Mouse (Mus musculus) frontal cortex, postnatal 36 days (tissue): ENCODE results near the gene Slc25a13.
A peak's percentile ranks its signal among the peaks of the same experiment; 100 is the strongest.
"Not testable (repeated sequence)": the region's sequence is repeated elsewhere in the genome, so short reads cannot be mapped to it uniquely, and the experiment has no call there.

ENCODE experiments used
- DNase-seq, 2 experiments: peaks; one replicate each; pipeline ENCODE4 v3.0.0; 2022; ENCODE audit warnings: low spot score in 2 of 2

The Slc25a13 gene

DNA sequence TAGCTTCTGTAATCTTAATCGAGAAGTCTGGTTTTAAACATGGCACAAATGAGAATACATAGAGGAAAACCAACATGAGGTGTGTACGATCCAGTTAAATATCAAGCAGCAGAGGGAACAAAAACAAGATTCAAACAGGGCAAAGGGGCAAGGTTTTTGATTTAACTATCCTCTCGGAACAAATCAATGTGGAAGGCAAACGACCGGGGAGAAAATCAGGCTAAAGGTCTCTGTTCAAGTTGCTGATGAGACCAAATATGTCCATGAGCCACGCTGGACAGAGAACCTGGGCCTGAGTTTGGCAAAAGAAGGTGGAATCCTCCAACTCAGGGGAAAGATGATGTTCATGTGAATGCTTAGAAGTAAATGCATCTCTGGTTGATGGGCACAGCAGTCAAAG lies 14.5 kb downstream of the Slc25a13 start:
- DNase-seq, result no peak

GRCm38 (mm10) chr6:6201977-6202376 lies 15.0 kb downstream of the Slc25a13 start:
- DNase-seq, result no peak

DNA sequence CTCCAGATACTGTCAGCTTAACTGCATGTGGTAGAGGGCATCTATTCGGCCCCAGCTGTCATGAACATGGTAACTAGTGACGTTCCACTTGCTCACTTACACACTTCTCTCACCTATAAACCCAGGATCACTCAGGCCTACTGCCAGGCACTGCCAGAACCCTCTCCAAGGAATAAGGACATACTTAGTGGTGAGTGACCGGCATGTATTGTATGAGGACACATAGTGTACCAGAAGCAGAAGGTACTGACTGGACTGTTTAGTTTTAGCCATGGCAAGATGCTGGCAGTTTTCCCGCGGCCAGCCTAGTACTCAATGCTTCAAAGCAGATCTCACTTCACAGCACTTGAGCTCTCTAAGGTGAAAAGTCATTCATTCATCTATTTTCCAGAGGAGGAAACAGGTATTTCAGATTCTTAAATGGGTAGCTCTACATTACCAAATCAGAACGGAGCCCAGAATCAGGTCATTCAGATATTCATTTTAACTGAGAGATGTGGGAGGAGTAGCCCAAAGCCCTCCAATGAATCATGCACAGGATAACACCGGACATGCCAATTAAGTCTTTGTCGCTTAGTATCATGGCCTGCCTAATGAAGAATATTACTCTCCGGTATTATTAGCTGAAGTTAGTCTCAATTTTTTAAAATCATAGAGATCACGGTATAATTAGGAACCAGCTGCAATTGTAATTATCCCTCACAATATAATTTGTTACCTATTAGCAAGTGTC lies 17.7 kb downstream of the Slc25a13 start:
- DNase-seq, result no peak

- DNase-seq, result not testable (repeated sequence)
Measured at GRCm38 (mm10) chr6:6198056-6198455, 18.9 kb downstream of the Slc25a13 start.

- DNase-seq, result no peak
Measured at GRCm38 (mm10) chr6:6197339-6197738, 19.6 kb downstream of the Slc25a13 start.

DNA sequence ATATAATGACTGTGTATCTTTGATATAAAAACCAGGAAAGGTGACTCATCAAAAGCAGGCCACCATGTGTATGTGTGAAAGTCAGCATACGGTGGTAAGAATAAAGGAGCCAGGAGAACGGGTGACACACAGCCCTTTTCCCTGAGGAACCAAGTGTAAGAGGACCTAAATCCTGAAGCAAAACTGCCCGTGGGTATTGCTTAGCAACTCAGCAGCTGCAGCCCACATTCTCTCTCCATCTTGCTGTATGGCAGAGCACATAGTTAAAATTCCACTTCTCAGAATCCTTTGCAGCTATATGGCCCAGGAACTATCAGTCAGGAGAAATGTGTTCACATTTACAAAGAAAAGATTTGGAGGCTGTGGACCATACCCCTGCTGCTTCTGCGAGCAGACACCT lies 20.4 kb downstream of the Slc25a13 start:
- DNase-seq, result no peak

DNA sequence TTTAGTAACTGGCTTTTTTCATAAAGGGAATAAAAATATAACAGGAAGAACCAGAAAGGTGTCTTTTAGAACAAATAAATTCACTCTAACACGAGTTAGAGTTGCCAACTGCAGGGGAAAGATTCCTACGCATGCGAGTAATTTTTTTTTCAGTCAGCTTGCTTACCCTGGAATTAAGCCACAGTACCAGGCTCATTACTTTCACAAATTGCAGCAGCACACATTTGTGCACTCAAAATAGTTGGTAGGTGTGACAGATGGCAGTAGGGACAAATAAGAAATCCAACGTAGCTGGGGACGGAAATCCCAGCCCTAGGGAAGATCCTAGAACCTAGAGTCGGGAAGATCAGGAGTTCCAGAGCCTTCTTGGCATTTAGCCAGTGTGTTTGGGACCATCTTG lies 22.1 kb downstream of the Slc25a13 start:
- peak in 1 of 2 experiments; percentile 56 for DNase-seq

- DNase-seq, result no peak
Measured at GRCm38 (mm10) chr6:6193906-6194305, 23.1 kb downstream of the Slc25a13 start.

- no peak for DNase-seq
Measured at GRCm38 (mm10) chr6:6192413-6192812, 24.6 kb downstream of the Slc25a13 start.

- no peak for DNase-seq
Measured at GRCm38 (mm10) chr6:6191596-6192337, 25.2 kb downstream of the Slc25a13 start.

DNA sequence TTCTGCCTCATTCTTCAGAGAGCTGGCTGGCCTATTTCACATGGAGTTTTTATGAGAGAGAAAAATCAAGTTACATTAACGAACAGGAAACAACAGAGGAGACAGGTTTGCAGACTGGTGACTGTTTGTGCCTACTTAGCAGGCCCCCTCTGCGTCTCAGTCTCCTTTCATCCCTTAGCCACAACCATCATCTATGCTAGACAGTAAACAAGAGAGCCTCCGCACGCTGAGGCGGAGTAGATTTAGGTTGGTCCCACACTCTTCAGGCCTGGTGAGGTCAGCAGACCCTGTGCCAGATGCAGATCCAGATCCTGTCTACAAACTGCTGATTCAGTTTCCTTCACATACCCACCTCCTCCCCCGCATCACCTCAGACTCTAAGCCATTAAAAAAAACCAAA lies 28.0 kb downstream of the Slc25a13 start:
- DNase-seq, result no peak

GRCm38 (mm10) chr6:6186468-6186867 lies 30.5 kb downstream of the Slc25a13 start:
- no peak for DNase-seq

GRCm38 (mm10) chr6:6185735-6186068 lies 31.3 kb downstream of the Slc25a13 start:
- no peak for DNase-seq

DNA sequence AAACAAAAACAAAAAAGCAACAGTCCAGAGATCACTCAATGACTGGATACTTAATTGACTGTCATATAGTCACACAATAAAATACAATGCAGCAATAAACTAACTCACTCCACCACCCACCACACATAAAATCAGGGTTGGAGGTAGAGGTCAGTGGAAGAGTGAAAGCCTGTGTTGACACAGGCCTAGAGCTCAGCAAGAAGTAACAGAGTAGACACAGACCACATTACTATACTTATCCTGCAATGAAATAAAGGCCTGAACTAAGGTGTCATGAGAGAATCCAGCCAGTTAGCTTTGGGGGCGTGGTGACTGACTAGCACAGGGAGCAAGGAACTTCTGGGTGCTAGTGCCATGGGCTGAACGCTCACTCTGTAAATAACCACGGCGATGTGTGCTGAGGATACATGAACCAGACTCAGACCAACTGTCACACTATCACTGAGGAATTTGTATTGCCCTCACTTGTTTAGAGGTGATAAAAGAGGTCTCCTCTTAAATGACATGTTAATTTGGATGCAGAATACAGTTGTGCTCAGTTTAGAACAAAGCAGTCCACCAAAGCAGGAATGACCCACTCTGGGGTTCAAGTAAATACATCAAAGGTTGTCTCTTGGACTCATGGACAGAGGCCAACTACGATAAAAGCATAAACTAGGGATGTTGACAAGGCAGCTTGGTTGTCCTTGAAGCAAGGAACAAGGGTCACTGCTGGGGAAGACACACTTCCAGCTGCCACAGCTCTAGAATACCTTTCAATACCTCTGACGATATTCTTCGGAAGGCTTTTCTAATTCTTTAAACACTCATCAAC lies 31.8 kb downstream of the Slc25a13 start:
- no peak for DNase-seq

- DNase-seq, result no peak
Measured at GRCm38 (mm10) chr6:6183601-6184000, 33.4 kb downstream of the Slc25a13 start.

- DNase-seq, result no peak
Measured at GRCm38 (mm10) chr6:6182191-6182590, 34.8 kb downstream of the Slc25a13 start.

DNA sequence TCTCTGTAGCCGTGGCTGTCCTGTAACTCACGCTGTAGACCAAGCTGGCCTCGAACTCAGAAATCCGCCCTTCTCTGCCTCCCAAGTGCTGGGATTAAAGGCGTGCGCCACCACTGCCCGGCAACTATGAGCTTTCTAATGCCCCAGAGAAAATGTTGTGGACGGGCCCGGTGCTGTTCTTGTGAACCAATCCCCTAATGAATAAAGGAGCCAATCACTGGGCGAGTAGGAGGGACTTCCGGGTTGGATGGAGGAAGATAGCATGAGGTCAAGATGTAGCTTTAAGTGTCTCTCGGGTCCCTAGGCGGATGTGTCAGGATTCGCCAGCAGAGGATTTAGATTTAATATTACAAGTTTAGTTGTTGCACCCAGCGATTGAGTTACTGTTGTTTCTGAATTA lies 38.6 kb downstream of the Slc25a13 start:
- DNase-seq, result not testable (repeated sequence)

GRCm38 (mm10) chr6:6175350-6175971 lies 41.5 kb downstream of the Slc25a13 start:
- no peak for DNase-seq

GRCm38 (mm10) chr6:6173935-6174561 lies 42.9 kb downstream of the Slc25a13 start:
- no peak for DNase-seq

- no peak for DNase-seq
Measured at GRCm38 (mm10) chr6:6173166-6173934, 43.6 kb downstream of the Slc25a13 start.
